Mouse (Mus musculus): ENCODE measurements at regions not wholly inside any gene's neighbourhood (a gene's known extent, or its start where the extent isn't known, plus 50 kb on each side); places are given as distances from the start of the nearest gene placed in this dataset.

GRCm38 (mm10) chr1:159149207-159149606, 82.9 kb upstream of the Cop1 start:
- TF ChIP-seq CTCF (IDR thresholded peaks at IDR 0.05; ENCODE audit: low read depth, low read length) (no peak), EP300 (IDR thresholded peaks at IDR 0.05; ENCODE audit: insufficient read depth, low read depth, low read length) (no peak)
